Mouse (Mus musculus): ENCODE results near the gene Nos3.

GRCm38 (mm10) chr5:24433993-24434392 lies 69.4 kb downstream of the Nos3 start:
- no peak for TF ChIP-seq CTCF (IDR thresholded peaks at IDR 0.05; ENCODE audit: low read depth)
- no peak for TF ChIP-seq EP300 (IDR thresholded peaks at IDR 0.05; ENCODE audit: low read depth)
